Mouse (Mus musculus): ENCODE results near the gene Ccr9. TPM values are rescaled to one million over a fixed set of nuclear protein-coding genes. Genes with fewer than 3 reads are reported as not detected.

The Ccr9 gene
- polyA plus RNA-seq (2015; fragmentation: Nextera tagmentation; extraction: Ambion mirVana), result 0.36 and 0.92 TPM in 2 replicates

DNA sequence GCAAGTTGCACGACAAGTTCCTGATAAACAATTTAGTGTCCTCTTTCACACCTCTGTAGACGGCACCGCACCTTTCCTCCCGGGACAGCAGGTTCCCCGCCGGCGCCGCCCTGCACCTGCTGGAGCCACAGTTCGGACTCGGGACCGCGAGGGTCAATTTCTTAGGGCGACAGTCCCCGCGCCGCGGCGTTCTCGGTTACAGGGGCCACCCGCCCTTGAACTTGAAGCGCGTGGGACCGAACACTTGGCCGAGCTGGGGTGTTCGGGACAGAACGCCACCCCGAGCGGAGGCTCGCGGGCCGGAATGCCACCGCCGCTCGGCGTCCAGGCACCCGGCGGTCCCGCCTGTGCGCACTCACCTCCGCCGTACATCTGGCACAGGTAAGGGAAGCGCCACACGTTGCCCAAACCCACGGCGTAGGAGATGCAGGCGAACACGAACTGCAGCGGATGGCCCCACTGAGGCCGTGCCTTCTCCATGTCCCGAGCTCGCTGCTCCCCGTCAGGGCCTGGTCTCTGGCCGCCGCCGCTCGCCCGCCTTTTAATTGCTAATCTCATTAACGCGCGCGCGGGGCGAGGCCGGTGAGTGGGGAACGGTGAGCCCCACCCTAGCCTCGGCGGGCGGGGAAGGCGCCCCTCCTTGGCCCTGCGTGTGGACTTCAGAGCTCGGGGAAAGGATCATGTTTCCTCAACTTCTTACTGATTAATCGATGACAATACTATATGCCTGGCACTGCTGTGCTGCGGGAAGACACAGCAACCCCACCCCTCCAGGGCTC is at the start of gene Ccr9, which contains the start of gene Slc6a20a:
Gene Ccr9, plus strand, starts transcription at position 113 of the 779 bp plus-strand sequence.
Gene Slc6a20a, minus strand, starts transcription at position 559 of the 779 bp plus-strand sequence.
- Histone ChIP-seq H3K36me3 (ENCODE audit: control insufficient read depth, insufficient read depth, low read length) (no peaks in the 10 kb centered on the region), H3K9me3 (ENCODE audit: control insufficient read depth, low read length) (no peaks in the 10 kb centered on the region), H3K4me2 (ENCODE audit: low read depth, low read length) (peak within 1 kb of the TSS; percentile 67), H3K9ac (ENCODE audit: low read length) (peak within 1 kb of the TSS; percentile 45; the same call in 1 of the 2 replicates), H3K27me3 (ENCODE audit: control insufficient read depth, insufficient read depth, low read depth, low read length) (peaks cover 36% of the 10 kb centered on the region), H3K4me3 (ENCODE audit: low read length) (peak within 1 kb of the TSS; percentile 47), H3K4me1 (replicated peaks; ENCODE audit: control insufficient read depth, insufficient read depth, low read length) (peaks cover 5% of the 10 kb centered on the region; the same call in 1 of the 2 replicates), H3K27ac (ENCODE audit: low read length) (no peak within 1 kb of the TSS)
- peak; percentile 60 for ATAC-seq (ENCODE audit: low read depth)
- WGBS, result 1% methylated on average over 71 of the region's 73 CpGs

DNA sequence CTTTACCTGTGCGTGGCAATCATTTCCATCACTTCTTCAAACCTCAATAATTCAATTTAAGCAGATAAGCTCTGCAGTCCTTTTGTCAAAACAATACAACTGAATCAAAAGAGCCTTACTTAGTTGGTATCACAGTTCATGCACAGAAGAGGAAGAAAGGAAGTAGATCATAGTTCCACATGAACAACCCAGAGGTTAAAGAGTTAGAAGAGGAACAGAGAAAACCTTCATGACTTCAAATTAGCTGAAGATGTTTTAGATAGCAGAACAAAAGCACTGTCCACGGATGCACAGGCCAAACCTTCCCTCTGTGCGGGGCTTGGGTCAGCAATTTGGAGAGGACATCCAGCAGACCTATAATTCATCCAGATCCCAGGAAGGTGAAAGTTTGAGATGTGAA is 46.6 kb upstream of the Ccr9 start:
- no peak for ATAC-seq (ENCODE audit: low read depth)
- Histone ChIP-seq H3K27ac (ENCODE audit: low read length) (no peak overlapping the region), H3K9ac (ENCODE audit: low read length) (no peak overlapping the region), H3K4me3 (ENCODE audit: low read length) (no peak overlapping the region), H3K4me2 (ENCODE audit: low read depth, low read length) (no peak overlapping the region), H3K9me3 (ENCODE audit: control insufficient read depth, low read length) (no peaks in the 10 kb centered on the region), H3K36me3 (ENCODE audit: control insufficient read depth, insufficient read depth, low read length) (no peaks in the 10 kb centered on the region), H3K27me3 (ENCODE audit: control insufficient read depth, insufficient read depth, low read depth, low read length) (no peaks in the 10 kb centered on the region), H3K4me1 (replicated peaks; ENCODE audit: control insufficient read depth, insufficient read depth, low read length) (no peaks in the 10 kb centered on the region)
- 70% methylated on average over 3 of the region's 3 CpGs for WGBS

DNA sequence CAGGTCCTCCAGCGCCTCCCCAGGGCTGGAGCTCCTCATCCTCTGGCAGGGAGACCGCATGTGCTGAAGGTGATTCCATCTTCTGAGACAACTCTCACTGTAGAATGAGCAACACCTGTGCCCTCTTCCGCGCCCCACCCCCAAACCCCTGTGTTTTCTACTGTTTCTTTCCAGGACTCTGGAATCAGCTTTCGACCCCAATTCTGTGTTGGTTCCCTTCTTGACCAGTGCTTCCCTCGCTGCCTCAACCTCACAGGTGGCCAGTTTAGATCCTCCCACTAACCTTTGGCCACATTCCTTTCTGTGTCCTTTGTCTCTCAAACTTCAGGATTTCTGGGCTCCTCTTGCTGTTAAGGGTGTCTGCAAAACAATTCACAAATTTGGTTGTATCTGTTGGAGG is 46.0 kb upstream of the Ccr9 start, which contains the start of gene Slc6a20b:
Gene Slc6a20b, minus strand, starts transcription at position 285 of the 400 bp plus-strand sequence.
- Histone ChIP-seq H3K4me2 (ENCODE audit: low read depth, low read length) (no peak within 1 kb of the TSS), H3K36me3 (ENCODE audit: control insufficient read depth, insufficient read depth, low read length) (no peaks in the 10 kb centered on the region), H3K9ac (ENCODE audit: low read length) (no peak within 1 kb of the TSS), H3K9me3 (ENCODE audit: control insufficient read depth, low read length) (no peaks in the 10 kb centered on the region), H3K4me3 (ENCODE audit: low read length) (no peak within 1 kb of the TSS), H3K4me1 (replicated peaks; ENCODE audit: control insufficient read depth, insufficient read depth, low read length) (no peaks in the 10 kb centered on the region), H3K27me3 (ENCODE audit: control insufficient read depth, insufficient read depth, low read depth, low read length) (no peaks in the 10 kb centered on the region), H3K27ac (ENCODE audit: low read length) (no peak within 1 kb of the TSS)
- no peak for ATAC-seq (ENCODE audit: low read depth)
- 83% methylated on average over 6 of the region's 6 CpGs for WGBS

DNA sequence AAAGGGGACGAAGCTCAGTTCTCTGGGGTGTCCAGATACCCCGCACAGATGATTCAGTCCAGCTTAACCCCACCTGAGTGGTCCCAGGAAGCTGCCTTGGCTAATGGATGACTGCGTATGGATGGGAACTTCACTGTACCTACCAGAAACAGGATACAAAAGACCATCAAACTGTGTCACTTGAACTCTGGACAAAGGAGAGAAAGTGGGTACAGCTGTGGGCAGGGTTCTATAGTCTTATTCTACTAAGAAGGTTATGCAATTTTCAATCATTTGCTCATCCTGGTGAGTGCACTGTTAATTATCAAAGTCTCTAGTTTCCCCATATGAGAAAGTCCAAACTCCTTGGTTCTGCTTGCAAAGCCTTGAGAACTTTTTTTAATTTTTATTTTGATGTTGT is 45.2 kb upstream of the Ccr9 start:
- Histone ChIP-seq H3K4me1 (replicated peaks; ENCODE audit: control insufficient read depth, insufficient read depth, low read length) (no peaks in the 10 kb centered on the region), H3K9ac (ENCODE audit: low read length) (no peak overlapping the region), H3K27ac (ENCODE audit: low read length) (no peak overlapping the region), H3K36me3 (ENCODE audit: control insufficient read depth, insufficient read depth, low read length) (no peaks in the 10 kb centered on the region), H3K27me3 (ENCODE audit: control insufficient read depth, insufficient read depth, low read depth, low read length) (no peaks in the 10 kb centered on the region), H3K9me3 (ENCODE audit: control insufficient read depth, low read length) (no peaks in the 10 kb centered on the region), H3K4me3 (ENCODE audit: low read length) (no peak overlapping the region), H3K4me2 (ENCODE audit: low read depth, low read length) (no peak overlapping the region)
- ATAC-seq (ENCODE audit: low read depth), result no peak
- WGBS, result 76% methylated on average over 3 of the region's 3 CpGs

DNA sequence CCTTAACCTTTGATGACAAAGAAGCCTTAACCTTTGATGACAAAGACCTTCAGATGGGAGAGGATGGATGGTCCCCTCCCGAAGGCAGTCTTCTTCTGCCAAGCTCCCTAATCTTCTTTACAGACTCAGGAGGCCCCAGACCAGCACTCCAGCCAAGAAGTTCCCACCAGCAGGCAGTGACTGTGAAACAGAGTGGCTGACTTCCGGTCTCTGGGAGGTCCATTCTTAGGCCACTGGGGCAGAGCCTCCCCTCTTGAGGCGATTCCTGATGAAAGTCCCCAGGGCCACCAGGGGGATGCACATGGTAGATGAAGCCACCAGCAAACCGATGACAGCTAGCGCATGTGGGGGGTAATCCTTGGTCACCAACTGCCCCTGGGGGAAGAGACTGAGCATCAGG is 41.5 kb upstream of the Ccr9 start:
- H3K4me2 ChIP-seq (ENCODE audit: low read depth, low read length), result no peak overlapping the region
- H3K27ac ChIP-seq (ENCODE audit: low read length), result no peak overlapping the region
- no peaks in the 10 kb centered on the region for H3K27me3 ChIP-seq (ENCODE audit: control insufficient read depth, insufficient read depth, low read depth, low read length)
- H3K9me3 ChIP-seq (ENCODE audit: control insufficient read depth, low read length), result no peaks in the 10 kb centered on the region
- 58% methylated on average over 5 of the region's 5 CpGs for WGBS
- ATAC-seq (ENCODE audit: low read depth), result no peak
- no peak overlapping the region for H3K9ac ChIP-seq (ENCODE audit: low read length)
- H3K36me3 ChIP-seq (ENCODE audit: control insufficient read depth, insufficient read depth, low read length), result no peaks in the 10 kb centered on the region
- no peaks in the 10 kb centered on the region for H3K4me1 ChIP-seq (replicated peaks; ENCODE audit: control insufficient read depth, insufficient read depth, low read length)
- no peak overlapping the region for H3K4me3 ChIP-seq (ENCODE audit: low read length)

DNA sequence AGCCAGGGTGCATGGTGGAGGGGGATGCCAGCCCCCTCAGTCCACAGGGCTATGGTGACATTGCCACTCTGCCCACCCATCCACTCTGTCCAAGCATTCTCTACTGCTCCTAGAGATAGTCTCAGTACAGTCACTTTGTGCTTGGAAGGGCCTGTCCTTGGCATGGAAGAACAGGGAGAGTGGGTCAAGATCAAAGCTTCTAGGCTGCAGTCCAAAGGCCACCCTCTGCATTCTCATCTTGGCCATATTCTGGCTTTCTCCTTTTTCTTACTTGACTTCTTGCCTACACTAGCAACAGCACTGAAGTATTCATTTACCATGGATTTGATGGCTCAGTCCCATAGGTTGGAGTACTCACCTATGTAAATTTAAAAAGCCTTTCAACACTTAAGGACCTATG is 40.0 kb upstream of the Ccr9 start:
- no peaks in the 10 kb centered on the region for H3K9me3 ChIP-seq (ENCODE audit: control insufficient read depth, low read length)
- no peak overlapping the region for H3K27ac ChIP-seq (ENCODE audit: low read length)
- no peak overlapping the region for H3K4me2 ChIP-seq (ENCODE audit: low read depth, low read length)
- no peak for ATAC-seq (ENCODE audit: low read depth)
- no peaks in the 10 kb centered on the region for H3K36me3 ChIP-seq (ENCODE audit: control insufficient read depth, insufficient read depth, low read length)
- H3K9ac ChIP-seq (ENCODE audit: low read length), result no peak overlapping the region
- no peaks in the 10 kb centered on the region for H3K27me3 ChIP-seq (ENCODE audit: control insufficient read depth, insufficient read depth, low read depth, low read length)
- H3K4me3 ChIP-seq (ENCODE audit: low read length), result no peak overlapping the region
- H3K4me1 ChIP-seq (replicated peaks; ENCODE audit: control insufficient read depth, insufficient read depth, low read length), result no peaks in the 10 kb centered on the region

DNA sequence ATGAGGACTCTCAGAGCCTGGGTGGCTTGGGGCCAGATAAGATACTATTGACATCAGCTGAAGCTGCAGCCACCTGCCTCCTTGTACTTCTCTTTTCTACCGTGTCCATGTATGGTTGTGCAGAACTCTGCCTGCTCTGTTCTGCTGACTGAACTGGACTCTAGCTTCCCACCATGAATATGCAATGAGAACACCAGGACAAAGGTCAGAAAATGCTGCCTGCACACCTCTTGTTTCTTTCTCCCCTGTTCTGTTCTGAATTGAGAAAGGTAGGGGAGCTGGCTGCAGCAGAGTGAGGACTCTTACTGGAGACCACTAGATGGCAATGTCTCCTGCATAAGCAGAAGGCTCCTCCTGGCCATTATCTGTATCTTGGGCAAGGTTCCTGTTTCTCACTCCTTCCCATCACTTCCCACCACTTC is 39.6 kb upstream of the Ccr9 start:
- Histone ChIP-seq H3K36me3 (ENCODE audit: control insufficient read depth, insufficient read depth, low read length) (no peaks in the 10 kb centered on the region), H3K9me3 (ENCODE audit: control insufficient read depth, low read length) (no peaks in the 10 kb centered on the region), H3K4me2 (ENCODE audit: low read depth, low read length) (no peak overlapping the region), H3K27me3 (ENCODE audit: control insufficient read depth, insufficient read depth, low read depth, low read length) (no peaks in the 10 kb centered on the region), H3K27ac (ENCODE audit: low read length) (no peak overlapping the region), H3K4me1 (replicated peaks; ENCODE audit: control insufficient read depth, insufficient read depth, low read length) (no peaks in the 10 kb centered on the region), H3K9ac (ENCODE audit: low read length) (no peak overlapping the region), H3K4me3 (ENCODE audit: low read length) (no peak overlapping the region)
- 0 out of 2 replicates have a peak, but pooled peaks have one; percentile 38 for ATAC-seq (ENCODE audit: low read depth)
- WGBS, result 65% methylated on average over 1 of the region's 1 CpGs

DNA sequence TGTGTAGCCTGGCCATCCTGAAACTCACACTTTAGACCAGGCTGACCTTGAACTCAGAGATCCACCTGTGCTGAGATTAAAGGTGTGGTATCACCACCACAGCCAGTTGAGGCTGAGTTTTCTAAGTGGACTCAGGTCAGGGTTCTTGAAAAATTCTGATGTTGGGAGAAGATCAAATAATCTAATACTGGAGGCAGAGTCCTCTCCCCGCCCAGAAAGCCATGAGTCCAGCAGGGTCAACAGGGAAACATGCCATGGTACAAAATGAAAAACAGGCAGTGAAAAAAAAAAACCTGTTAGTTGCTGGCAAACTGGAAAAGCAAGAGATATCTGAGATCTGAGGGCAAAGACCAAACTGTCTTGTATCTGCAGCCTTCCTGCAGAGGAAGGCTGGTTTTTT is 38.1 kb upstream of the Ccr9 start:
- 57% methylated on average over 1 of the region's 1 CpGs for WGBS
- Histone ChIP-seq H3K9me3 (ENCODE audit: control insufficient read depth, low read length) (no peaks in the 10 kb centered on the region), H3K4me1 (replicated peaks; ENCODE audit: control insufficient read depth, insufficient read depth, low read length) (no peaks in the 10 kb centered on the region), H3K27me3 (ENCODE audit: control insufficient read depth, insufficient read depth, low read depth, low read length) (no peaks in the 10 kb centered on the region), H3K4me3 (ENCODE audit: low read length) (no peak overlapping the region), H3K27ac (ENCODE audit: low read length) (no peak overlapping the region), H3K9ac (ENCODE audit: low read length) (no peak overlapping the region), H3K4me2 (ENCODE audit: low read depth, low read length) (no peak overlapping the region), H3K36me3 (ENCODE audit: control insufficient read depth, insufficient read depth, low read length) (no peaks in the 10 kb centered on the region)
- ATAC-seq (ENCODE audit: low read depth), result no peak

DNA sequence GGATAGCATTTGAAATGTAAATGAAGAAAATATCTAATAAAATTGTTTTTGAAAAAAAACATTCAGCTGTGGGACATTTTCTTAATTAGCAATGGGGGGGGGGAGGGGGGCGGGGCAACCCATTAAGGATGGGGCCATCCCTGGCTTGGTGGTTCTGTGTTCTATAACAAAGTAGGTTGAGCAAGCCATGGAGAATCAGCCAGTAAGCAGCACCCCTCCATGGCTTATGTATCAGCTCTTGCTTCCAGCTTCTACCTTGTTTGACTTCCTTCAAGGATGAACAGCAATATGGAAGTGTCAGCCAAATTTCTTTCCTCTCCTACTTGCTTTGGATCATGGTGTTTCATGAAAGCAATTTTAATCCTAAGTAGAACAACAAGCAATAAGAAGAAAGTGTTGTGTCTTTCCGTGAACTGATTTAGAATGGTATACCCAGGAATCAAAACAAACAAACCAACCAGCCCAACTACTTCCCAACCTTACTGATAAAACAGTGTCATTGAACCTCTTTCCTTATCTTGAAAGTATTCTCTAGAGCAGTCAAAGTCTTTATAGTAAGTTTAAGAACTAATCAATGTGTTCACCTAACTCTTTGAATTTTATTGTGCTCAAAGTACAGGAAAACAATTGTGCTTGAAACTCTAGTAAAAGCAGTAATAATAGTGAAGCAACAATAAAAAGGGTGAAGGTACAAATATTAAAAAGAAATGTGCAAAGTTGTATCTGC is 28.3 kb upstream of the Ccr9 start:
- Histone ChIP-seq H3K4me3 (ENCODE audit: low read length) (no peak overlapping the region), H3K9me3 (ENCODE audit: control insufficient read depth, low read length) (no peaks in the 10 kb centered on the region), H3K4me1 (replicated peaks; ENCODE audit: control insufficient read depth, insufficient read depth, low read length) (peaks cover 2% of the 10 kb centered on the region; the same call in 1 of the 2 replicates), H3K36me3 (ENCODE audit: control insufficient read depth, insufficient read depth, low read length) (no peaks in the 10 kb centered on the region), H3K27me3 (ENCODE audit: control insufficient read depth, insufficient read depth, low read depth, low read length) (no peaks in the 10 kb centered on the region), H3K4me2 (ENCODE audit: low read depth, low read length) (no peak overlapping the region), H3K27ac (ENCODE audit: low read length) (no peak overlapping the region), H3K9ac (ENCODE audit: low read length) (no peak overlapping the region)
- no peak for ATAC-seq (ENCODE audit: low read depth)
- 65% methylated on average over 2 of the region's 2 CpGs for WGBS
